Mouse (Mus musculus) lung, postnatal 0 days (tissue): ENCODE data around the gene Smim27.

Experiments used
- CTCF ChIP-seq: IDR thresholded peaks from 2 replicates; pipeline ENCODE4 v1.5.1; 2016; ENCODE audit warnings: antibody characterized with exemption, mild to moderate bottlenecking
- EP300 ChIP-seq: IDR thresholded peaks from 2 replicates; pipeline ENCODE4 v1.6.1; 2016; ENCODE audit warnings: antibody characterized with exemption, mild to moderate bottlenecking, control low read depth

DNA sequence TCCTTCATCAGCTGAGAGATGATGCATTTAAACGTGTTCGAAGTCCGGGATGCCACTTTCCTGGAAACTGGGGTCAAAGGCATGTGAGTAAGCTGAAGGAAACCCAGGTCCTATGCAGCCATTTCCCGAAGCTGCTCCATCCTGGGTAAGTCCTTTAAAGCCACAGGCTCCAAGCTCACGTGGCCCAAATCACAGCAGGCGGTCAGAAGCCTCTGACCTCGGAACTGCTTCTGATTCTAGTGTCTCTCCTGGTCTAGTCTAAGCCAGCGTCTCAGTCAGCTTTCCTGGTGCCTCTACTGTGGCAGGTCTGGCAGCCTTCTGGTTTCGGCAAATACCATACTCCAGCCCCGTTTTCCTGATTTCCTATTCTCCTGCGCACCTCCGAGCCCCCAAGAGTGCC is 48.9 kb upstream of the Smim27 start:
- TF ChIP-seq EP300 (no peak), CTCF (no peak)
